8 mouse cellular contexts compared by ENCODE assay signal in genomic region chr1:171111020-171111780, GRCm38 (mm10). TPM values are rescaled to one million over a fixed set of nuclear protein-coding genes. Genes with fewer than 3 reads are reported as not detected.
DNase-seq lines count a peak whose midpoint lies in the region; ATAC-seq and TF ChIP-seq lines count a peak whose summit lies in the region.

No protein-coding gene starts in this region.

- H3K4me3 ChIP-seq in ES-Bruce4 (ENCODE audit: low read depth, low read length): peak overlapping the region; percentile 84
- peak overlapping the region; percentile 44 for H3K4me3 ChIP-seq in forebrain, embryonic 13.5 days
- peak overlapping the region; percentile 69 for H3K4me3 ChIP-seq in liver, embryonic 15.5 days (replicated peaks)
- H3K4me3 ChIP-seq in neural tube, embryonic 11.5 days (ENCODE audit: low read depth, low read length): peak overlapping the region; percentile 44
- peak overlapping the region; percentile 63 for H3K4me3 ChIP-seq in stomach, embryonic 16.5 days (replicated peaks; ENCODE audit: low read length)

- no peak for TF ChIP-seq POLR2A in ES-Bruce4 (IDR thresholded peaks at IDR 0.05; ENCODE audit: insufficient read depth, low read length)

- peak; percentile 90 for TF ChIP-seq CTCF in ES-Bruce4 (IDR thresholded peaks at IDR 0.05; ENCODE audit: low read depth, low read length)

- TF ChIP-seq EP300 in ES-Bruce4 (IDR thresholded peaks at IDR 0.05; ENCODE audit: insufficient read depth, low read depth, low read length): no peak

- peak overlapping the region; percentile 46; the same call in 1 of the 2 replicates for H3K27ac ChIP-seq in ES-Bruce4 (ENCODE audit: insufficient read depth, low read length)
- H3K27ac ChIP-seq in forebrain, embryonic 13.5 days: peak overlapping the region; percentile 78
- H3K27ac ChIP-seq in liver, embryonic 15.5 days (replicated peaks): peak overlapping the region; percentile 88
- H3K27ac ChIP-seq in neural tube, embryonic 11.5 days (ENCODE audit: low read depth, low read length): peak overlapping the region; percentile 64; the same call in 1 of the 2 replicates
- peak overlapping the region; percentile 88 for H3K27ac ChIP-seq in stomach, embryonic 16.5 days (ENCODE audit: low read length)

- no peaks in the 10 kb centered on the region for H3K9me3 ChIP-seq in ES-Bruce4 (replicated peaks; ENCODE audit: control insufficient read depth, insufficient read depth, low read length, poor library complexity, severe bottlenecking)
- no peaks in the 10 kb centered on the region for H3K9me3 ChIP-seq in forebrain, embryonic 13.5 days (replicated peaks)
- H3K9me3 ChIP-seq in liver, embryonic 15.5 days (replicated peaks): no peaks in the 10 kb centered on the region
- no peaks in the 10 kb centered on the region for H3K9me3 ChIP-seq in neural tube, embryonic 11.5 days (ENCODE audit: control insufficient read depth, low read length)
- H3K9me3 ChIP-seq in stomach, embryonic 16.5 days (replicated peaks; ENCODE audit: control insufficient read depth, low read length): no peaks in the 10 kb centered on the region

- peak overlapping the region; percentile 72 for H3K9ac ChIP-seq in ES-Bruce4 (ENCODE audit: low read depth, poor library complexity, severe bottlenecking)
- peak overlapping the region; percentile 65 for H3K9ac ChIP-seq in forebrain, embryonic 13.5 days
- H3K9ac ChIP-seq in liver, embryonic 15.5 days: peak overlapping the region; percentile 61
- peak overlapping the region; percentile 67 for H3K9ac ChIP-seq in neural tube, embryonic 11.5 days (ENCODE audit: low read length)
- peak overlapping the region; percentile 71 for H3K9ac ChIP-seq in stomach, embryonic 16.5 days (ENCODE audit: low read length)

- intact Hi-C loops in heart, postnatal 10 days (cut with DNase I): loop anchor here (5.0 to 10.0 kb wide), 3 partner anchors 174 to 364 kb away; partner anchors contain the start of genes Ppox and Usp21

- no peaks in the 10 kb centered on the region for H3K27me3 ChIP-seq in ES-Bruce4 (ENCODE audit: control insufficient read depth, insufficient read depth, low read length, poor library complexity, severe bottlenecking)
- no peaks in the 10 kb centered on the region; the same call in 1 of the 2 replicates for H3K27me3 ChIP-seq in forebrain, embryonic 13.5 days
- no peaks in the 10 kb centered on the region for H3K27me3 ChIP-seq in liver, embryonic 15.5 days
- H3K27me3 ChIP-seq in neural tube, embryonic 11.5 days (ENCODE audit: control insufficient read depth, insufficient read depth, low read length): no peaks in the 10 kb centered on the region
- H3K27me3 ChIP-seq in stomach, embryonic 16.5 days (ENCODE audit: control insufficient read depth, insufficient read depth, low read length): no peaks in the 10 kb centered on the region

- no peaks in the 10 kb centered on the region for H3K4me1 ChIP-seq in ES-Bruce4 (ENCODE audit: control insufficient read depth, insufficient read depth, low read length)
- peaks cover 24% of the 10 kb centered on the region for H3K4me1 ChIP-seq in forebrain, embryonic 13.5 days
- H3K4me1 ChIP-seq in liver, embryonic 15.5 days (replicated peaks): peaks cover 61% of the 10 kb centered on the region
- H3K4me1 ChIP-seq in neural tube, embryonic 11.5 days (ENCODE audit: control insufficient read depth, insufficient read depth, low read length): peaks cover 3% of the 10 kb centered on the region; the same call in 1 of the 2 replicates
- H3K4me1 ChIP-seq in stomach, embryonic 16.5 days (ENCODE audit: control insufficient read depth, insufficient read depth, low read length): 0 out of 2 replicates have a peak, but pooled peaks cover 5% of the 10 kb centered on the region

- H3K36me3 ChIP-seq in ES-Bruce4 (ENCODE audit: control insufficient read depth, insufficient read depth, low read length, poor library complexity, severe bottlenecking): no peaks in the 10 kb centered on the region
- no peaks in the 10 kb centered on the region for H3K36me3 ChIP-seq in forebrain, embryonic 13.5 days (ENCODE audit: poor library complexity, severe bottlenecking)
- H3K36me3 ChIP-seq in liver, embryonic 15.5 days (replicated peaks): no peaks in the 10 kb centered on the region
- no peaks in the 10 kb centered on the region for H3K36me3 ChIP-seq in neural tube, embryonic 11.5 days (ENCODE audit: control insufficient read depth, insufficient read depth, low read length)
- H3K36me3 ChIP-seq in stomach, embryonic 16.5 days (ENCODE audit: control insufficient read depth, insufficient read depth, low read length): no peaks in the 10 kb centered on the region

- peak overlapping the region; percentile 61 for H3K4me2 ChIP-seq in forebrain, embryonic 13.5 days
- peak overlapping the region; percentile 85 for H3K4me2 ChIP-seq in liver, embryonic 15.5 days
- peak overlapping the region; percentile 52 for H3K4me2 ChIP-seq in neural tube, embryonic 11.5 days (ENCODE audit: low read depth)
- peak overlapping the region; percentile 72 for H3K4me2 ChIP-seq in stomach, embryonic 16.5 days (ENCODE audit: low read depth, low read length)

- under 1% methylated on average over 38 of the region's 38 CpGs for WGBS in forebrain, embryonic 13.5 days
- under 1% methylated on average over 38 of the region's 38 CpGs for WGBS in liver, embryonic 15.5 days (ENCODE audit: insufficient replicate concordance)
- under 1% methylated on average over 38 of the region's 38 CpGs for WGBS in neural tube, embryonic 11.5 days
- under 1% methylated on average over 38 of the region's 38 CpGs for WGBS in stomach, embryonic 16.5 days

- DNase-seq in heart, postnatal 10 days: peak; percentile 95 to 96
- DNase-seq in kidney, postnatal 4 days: peak; percentile 94 to 96
- DNase-seq in neural tube, embryonic 11.5 days (ENCODE audit: low spot score): peak; percentile 96

- peak; percentile 59 for ATAC-seq in cerebellum, adult (ENCODE audit: insufficient number of reproducible peaks, low FRiP score, low TSS enrichment)
- peak; percentile 94 for ATAC-seq in forebrain, embryonic 13.5 days
- ATAC-seq in liver, embryonic 15.5 days (ENCODE audit: insufficient read depth): peak; percentile 85
- ATAC-seq in neural tube, embryonic 11.5 days (ENCODE audit: insufficient read depth, low FRiP score, low TSS enrichment): peak; percentile 85
- peak; percentile 90 for ATAC-seq in stomach, embryonic 16.5 days (ENCODE audit: insufficient read depth, low FRiP score)

RNA-seq across cellular contexts. Expression of gene Cfap126, which starts 2.5 kb away (rescaled TPM):
- 6.4 and 7.5 TPM in 2 replicates for polyA plus RNA-seq in ES-Bruce4 (2011; ENCODE audit: insufficient read depth, insufficient read length, low read depth, missing spikeins)
- polyA plus RNA-seq in forebrain, embryonic 13.5 days (2015; fragmentation: Nextera tagmentation; extraction: Ambion mirVana): 6.6 and 7.8 TPM in 2 replicates
- 1 to 10 TPM in 1 of 2 experiments, under 1 TPM in 1; 0.67 to 1.6 TPM for total RNA-seq in heart, postnatal 10 days (2021)
- 1.7 and 2.6 TPM in 2 replicates for polyA plus RNA-seq in liver, embryonic 15.5 days (2015; fragmentation: Nextera tagmentation; extraction: Ambion mirVana)
- polyA plus RNA-seq in neural tube, embryonic 11.5 days (2014; fragmentation: Nextera tagmentation; extraction: Ambion mirVana): 2.2 and 2.8 TPM in 2 replicates
- polyA plus RNA-seq in stomach, embryonic 16.5 days (2015; fragmentation: Nextera tagmentation; extraction: Ambion mirVana): 2.1 and 3.1 TPM in 2 replicates

RNA-seq across cellular contexts. Expression of gene Sdhc, which starts 39.2 kb away (rescaled TPM):
- polyA plus RNA-seq in ES-Bruce4 (2011; ENCODE audit: insufficient read depth, insufficient read length, low read depth, missing spikeins): 273 and 285 TPM in 2 replicates
- polyA plus RNA-seq in forebrain, embryonic 13.5 days (2015; fragmentation: Nextera tagmentation; extraction: Ambion mirVana): 223 and 229 TPM in 2 replicates
- 1,000 to 10,000 TPM in 1 of 2 experiments, 100 to 1,000 TPM in 1; 973 to 1,003 TPM for total RNA-seq in heart, postnatal 10 days (2021)
- polyA plus RNA-seq in liver, embryonic 15.5 days (2015; fragmentation: Nextera tagmentation; extraction: Ambion mirVana): 149 and 158 TPM in 2 replicates
- polyA plus RNA-seq in neural tube, embryonic 11.5 days (2014; fragmentation: Nextera tagmentation; extraction: Ambion mirVana): 280 and 291 TPM in 2 replicates
- polyA plus RNA-seq in stomach, embryonic 16.5 days (2015; fragmentation: Nextera tagmentation; extraction: Ambion mirVana): 282 and 298 TPM in 2 replicates

RNA-seq across cellular contexts. Expression of gene Mpz, which starts 39.3 kb away (rescaled TPM):
- 1.1 and 1.3 TPM in 2 replicates for polyA plus RNA-seq in ES-Bruce4 (2011; ENCODE audit: insufficient read depth, insufficient read length, low read depth, missing spikeins)
- polyA plus RNA-seq in forebrain, embryonic 13.5 days (2015; fragmentation: Nextera tagmentation; extraction: Ambion mirVana): 0.22 TPM in 1 of 2 replicates, not detected in the other
- 10 to 100 TPM; 11.0 to 18.1 TPM for total RNA-seq in heart, postnatal 10 days (2021)
- not detected in 2 replicates for polyA plus RNA-seq in liver, embryonic 15.5 days (2015; fragmentation: Nextera tagmentation; extraction: Ambion mirVana)
- polyA plus RNA-seq in neural tube, embryonic 11.5 days (2014; fragmentation: Nextera tagmentation; extraction: Ambion mirVana): 2.9 and 4.2 TPM in 2 replicates
- 2.4 and 2.9 TPM in 2 replicates for polyA plus RNA-seq in stomach, embryonic 16.5 days (2015; fragmentation: Nextera tagmentation; extraction: Ambion mirVana)

RNA-seq across cellular contexts. Expression of gene Fcgr3, which starts 46.5 kb away (rescaled TPM):
- 0.78 and 0.87 TPM in 2 replicates for polyA plus RNA-seq in ES-Bruce4 (2011; ENCODE audit: insufficient read depth, insufficient read length, low read depth, missing spikeins)
- polyA plus RNA-seq in forebrain, embryonic 13.5 days (2015; fragmentation: Nextera tagmentation; extraction: Ambion mirVana): 3.5 and 3.8 TPM in 2 replicates
- total RNA-seq in heart, postnatal 10 days (2021): 1 to 10 TPM; 7.4 to 8.9 TPM
- 27.2 and 28.0 TPM in 2 replicates for polyA plus RNA-seq in liver, embryonic 15.5 days (2015; fragmentation: Nextera tagmentation; extraction: Ambion mirVana)
- polyA plus RNA-seq in neural tube, embryonic 11.5 days (2014; fragmentation: Nextera tagmentation; extraction: Ambion mirVana): 5.6 and 6.7 TPM in 2 replicates
- 17.7 and 20.2 TPM in 2 replicates for polyA plus RNA-seq in stomach, embryonic 16.5 days (2015; fragmentation: Nextera tagmentation; extraction: Ambion mirVana)

Comparison
In these comparisons a context has a peak if more than half of its experiments do, and no peak if none do; other contexts are left out.
1. Peak in every context shown above with its lines: DNase-seq, ATAC-seq, H3K4me3 ChIP-seq and H3K27ac ChIP-seq.